ENCODE assay signal across 8 mouse cellular contexts in genomic region chr15:99074019-99074599, GRCm38 (mm10). TPM values are rescaled to one million over a fixed set of nuclear protein-coding genes. Genes with fewer than 3 reads are reported as not detected.
DNase-seq lines count a peak whose midpoint lies in the region; ATAC-seq and TF ChIP-seq lines count a peak whose summit lies in the region.

TSS of gene Troap (plus strand) at chr15:99074575.

- H3K27me3 ChIP-seq in CH12.LX (replicated peaks) = peaks cover 11% of the 10 kb centered on the region
- H3K27me3 ChIP-seq in forebrain, embryonic 14.5 days (replicated peaks; ENCODE audit: control insufficient read depth, insufficient read depth, low read length) = no peaks in the 10 kb centered on the region
- H3K27me3 ChIP-seq in liver, embryonic 14.5 days (ENCODE audit: control insufficient read depth, insufficient read depth, low read length) = no peaks in the 10 kb centered on the region; the same call in 1 of the 2 replicates

- no peak for DNase-seq in cerebellum, postnatal 36 days
- DNase-seq in CH12.LX (ENCODE audit: extremely low read depth) = peak; percentile 37
- DNase-seq in forebrain, embryonic 14.5 days (ENCODE audit: low spot score) = no peak
- DNase-seq in liver, embryonic 14.5 days (ENCODE audit: low read depth in 3 of 3, low spot score in 3 of 3) = no peak
- DNase-seq in frontal cortex, postnatal 14 days (ENCODE audit: low spot score in 2 of 2) = no peak
- no peak for DNase-seq in c-Kit-positive CD71-positive TER-119-positive erythroid progenitor cells, embryonic 14.5 days (ENCODE audit: low spot score)
- no peak for DNase-seq in testis, postnatal 14 days (ENCODE audit: low spot score)

- peaks cover 6 to 34% of the 10 kb centered on the region in 2 experiments; a peak in 3 of 4 replicates for H3K4me1 ChIP-seq in CH12.LX (ENCODE audit: control insufficient read depth in 1 of 2, insufficient read depth in 2 of 2)
- peaks cover 13% of the 10 kb centered on the region for H3K4me1 ChIP-seq in forebrain, embryonic 14.5 days (ENCODE audit: control insufficient read depth, insufficient read depth, low read length)
- H3K4me1 ChIP-seq in liver, embryonic 14.5 days (replicated peaks; ENCODE audit: control insufficient read depth in 2 of 2, insufficient read depth in 2 of 2, low read length in 1 of 2) = peaks cover 10% of the 10 kb centered on the region in 2 experiments; a peak in 3 of 4 replicates

- H3K4me3 ChIP-seq in CH12.LX (replicated peaks in 1 of 3; ENCODE audit: low read depth in 2 of 3, low read length in 2 of 3, poor library complexity in 1 of 3) = peak within 1 kb of the TSS; percentile 68 to 82 (median 77)
- H3K4me3 ChIP-seq in forebrain, embryonic 14.5 days (ENCODE audit: low read depth, low read length) = peak within 1 kb of the TSS; percentile 48
- H3K4me3 ChIP-seq in liver, embryonic 14.5 days (ENCODE audit: insufficient read depth in 1 of 2, low read depth in 2 of 2, low read length in 2 of 2) = peak within 1 kb of the TSS; percentile 72 to 88

- TF ChIP-seq RAD21 in CH12.LX (IDR thresholded peaks at IDR 0.05; ENCODE audit: low read depth, low read length) = no peak

- H3K4me2 ChIP-seq in CH12.LX (ENCODE audit: insufficient read depth, low read depth, poor library complexity, severe bottlenecking) = peak within 1 kb of the TSS; percentile 88
- peak within 1 kb of the TSS; percentile 92 for H3K4me2 ChIP-seq in forebrain, embryonic 14.5 days (ENCODE audit: low read length)
- H3K4me2 ChIP-seq in liver, embryonic 14.5 days (ENCODE audit: low read depth) = peak within 1 kb of the TSS; percentile 99

- no peak for TF ChIP-seq CTCF in CH12.LX (conservative IDR thresholded peaks at IDR 0.05 in 1 of 2, IDR thresholded peaks at IDR 0.05 in 1 of 2; ENCODE audit: low read depth in 2 of 2, low read length in 2 of 2)
- peak; percentile 22; the same call in 1 of the 2 replicates for TF ChIP-seq CTCF in liver, embryonic 14.5 days (IDR thresholded peaks at IDR 0.05; ENCODE audit: low read depth)

- H3K79me2 ChIP-seq in CH12.LX (replicated peaks; ENCODE audit: control insufficient read depth, extremely low read depth, insufficient read depth, poor library complexity, severe bottlenecking) = peaks cover 11% of the 10 kb centered on the region

- TF ChIP-seq POLR2A in CH12.LX (IDR thresholded peaks at IDR 0.05; ENCODE audit: low read depth, low read length) = no peak

- H3K27ac ChIP-seq in CH12.LX (ENCODE audit: insufficient read depth, low read depth) = peak within 1 kb of the TSS; percentile 80
- H3K27ac ChIP-seq in forebrain, embryonic 14.5 days (ENCODE audit: low read depth, low read length) = peak within 1 kb of the TSS; percentile 97
- H3K27ac ChIP-seq in liver, embryonic 14.5 days = peak within 1 kb of the TSS; percentile 86

- dilution Hi-C loops in CH12.LX (cut with MboI; ENCODE audit: extremely low pct_ligation_motif_present, extremely low pct_unique_long_range_greater_than_20kb, low sequenced_read_pairs) = no loop called here

- peaks cover 25 to 30% of the 10 kb centered on the region in 2 experiments for H3K36me3 ChIP-seq in CH12.LX (replicated peaks in 1 of 2; ENCODE audit: control insufficient read depth in 1 of 2, insufficient read depth in 1 of 2, low read length in 1 of 2)
- H3K36me3 ChIP-seq in forebrain, embryonic 14.5 days (ENCODE audit: control insufficient read depth, insufficient read depth, low read length) = peaks cover 17% of the 10 kb centered on the region
- H3K36me3 ChIP-seq in liver, embryonic 14.5 days (replicated peaks; ENCODE audit: control insufficient read depth, insufficient read depth, low read depth) = peaks cover 17% of the 10 kb centered on the region

- 24% methylated on average over 9 of the region's 9 CpGs for WGBS in forebrain, embryonic 14.5 days
- 21% methylated on average over 9 of the region's 9 CpGs for WGBS in liver, embryonic 14.5 days (ENCODE audit: insufficient replicate concordance)

- peak within 1 kb of the TSS; percentile 95 for H3K9ac ChIP-seq in CH12.LX (ENCODE audit: insufficient read depth, low read depth)
- peak within 1 kb of the TSS; percentile 77 for H3K9ac ChIP-seq in forebrain, embryonic 14.5 days (ENCODE audit: low read length)
- peak within 1 kb of the TSS; percentile 87 for H3K9ac ChIP-seq in liver, embryonic 14.5 days (replicated peaks)

- in situ Hi-C loops in CH12.LX (cut with MboI; ENCODE audit: low pct_ligation_motif_present, low pct_unique_long_range_greater_than_20kb, low sequenced_read_pairs) = no loop called here

- H3K9me3 ChIP-seq in CH12.LX (replicated peaks; ENCODE audit: low read length) = peaks cover 5% of the 10 kb centered on the region
- no peaks in the 10 kb centered on the region for H3K9me3 ChIP-seq in forebrain, embryonic 14.5 days (replicated peaks; ENCODE audit: control insufficient read depth, low read length)
- H3K9me3 ChIP-seq in liver, embryonic 14.5 days (ENCODE audit: control insufficient read depth, low read length) = no peaks in the 10 kb centered on the region

- 0 out of 2 replicates have a peak, but pooled peaks have one; percentile 8 for ATAC-seq in cerebellum, adult (ENCODE audit: insufficient number of reproducible peaks, low FRiP score, low TSS enrichment)
- peak; percentile 65; the same call in 1 of the 2 replicates for ATAC-seq in forebrain, embryonic 14.5 days
- peak; percentile 26 for ATAC-seq in liver, embryonic 14.5 days (ENCODE audit: insufficient read depth)

- no peak for TF ChIP-seq EP300 in CH12.LX (IDR thresholded peaks at IDR 0.05; ENCODE audit: low read length)
- 0 out of 2 replicates have a peak, but pooled peaks have one; percentile 13 for TF ChIP-seq EP300 in liver, embryonic 14.5 days (IDR thresholded peaks at IDR 0.05; ENCODE audit: low read depth)

TF ChIP-seq in CH12.LX, 34 proteins besides CTCF, POLR2A, EP300 and RAD21:
- TF ChIP-seq ZNF384 (IDR thresholded peaks at IDR 0.05; ENCODE audit: low read depth, low read length) = no peak

RNA-seq across cellular contexts. Expression of gene Troap, which starts in this region (rescaled TPM):
- 17.8 and 25.0 TPM in 2 replicates for total RNA-seq in CH12.LX (2012; rRNA removed)
- total RNA-seq in CH12.LX (2014; rRNA removed) = 19.2 and 20.2 TPM in 2 replicates
- 61.0 and 74.2 TPM in 2 replicates for polyA plus RNA-seq in CH12.LX (2012; ENCODE audit: insufficient read length, low read depth)
- polyA plus RNA-seq in forebrain, embryonic 14.5 days (2014; fragmentation: Nextera tagmentation; extraction: Ambion mirVana) = 11.0 and 13.6 TPM in 2 replicates
- polyA plus RNA-seq in liver, embryonic 14.5 days (2012; rRNA removed) = 14.3 and 15.7 TPM in 2 replicates
- 11.1 and 12.1 TPM in 2 replicates for polyA plus RNA-seq in liver, embryonic 14.5 days (2014; fragmentation: Nextera tagmentation; extraction: Ambion mirVana)

Comparison
In these comparisons a context has a peak if more than half of its experiments do, and no peak if none do; other contexts are left out.
1. ATAC-seq: peak in every context shown above with its lines; median percentile 65 in forebrain, embryonic 14.5 days; 26 in liver, embryonic 14.5 days; 8 in cerebellum, adult.